Mouse (Mus musculus): Measurements from ENCODE around the gene Pgbd5.

- TF ChIP-seq POLR2A (IDR thresholded peaks at IDR 0.05; ENCODE audit: insufficient read depth, low read depth, low read length) (no peak), CTCF (IDR thresholded peaks at IDR 0.05; ENCODE audit: insufficient read depth, low read depth, low read length) (no peak)
Observed at GRCm38 (mm10) chr8:124323356-124323755, 116.1 kb downstream of the Pgbd5 start.

Measured in olfactory bulb, adult 2 months (tissue).